Mouse (Mus musculus) T-cell, adult 2 months (primary cell): ENCODE results near the gene Esyt1.
"Not testable (repeated sequence)": the region's sequence is repeated elsewhere in the genome, so short reads cannot be mapped to it uniquely, and the experiment has no call there.

Source experiments
- DNase-seq: peaks from one replicate; pipeline ENCODE4 v3.0.0; 2022; ENCODE audit warnings: low spot score

Gene Esyt1

GRCm38 (mm10) chr10:128504641-128505370 is 20.9 kb downstream of the Esyt1 start:
- DNase-seq: peak; percentile 73

DNA sequence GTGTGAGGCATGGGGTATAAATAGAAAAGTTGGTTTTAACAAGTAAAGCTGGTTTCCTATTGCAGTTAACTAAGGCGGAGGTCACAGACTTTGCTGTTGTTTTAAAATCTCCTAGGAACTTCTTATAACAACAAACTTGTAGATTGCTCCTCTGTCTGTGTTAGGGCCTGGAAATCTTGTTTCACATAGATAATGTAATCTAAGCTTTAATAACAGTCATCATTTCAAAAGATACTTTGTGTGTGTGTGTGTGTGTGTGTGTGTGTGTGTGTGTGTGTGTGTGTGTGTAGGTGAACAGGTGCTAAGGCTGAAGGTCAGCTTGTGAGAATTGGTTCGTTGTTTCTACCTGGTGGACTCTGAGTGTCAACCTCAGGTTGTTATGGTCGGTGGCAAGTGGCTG is 21.7 kb downstream of the Esyt1 start:
- DNase-seq: no peak

DNA sequence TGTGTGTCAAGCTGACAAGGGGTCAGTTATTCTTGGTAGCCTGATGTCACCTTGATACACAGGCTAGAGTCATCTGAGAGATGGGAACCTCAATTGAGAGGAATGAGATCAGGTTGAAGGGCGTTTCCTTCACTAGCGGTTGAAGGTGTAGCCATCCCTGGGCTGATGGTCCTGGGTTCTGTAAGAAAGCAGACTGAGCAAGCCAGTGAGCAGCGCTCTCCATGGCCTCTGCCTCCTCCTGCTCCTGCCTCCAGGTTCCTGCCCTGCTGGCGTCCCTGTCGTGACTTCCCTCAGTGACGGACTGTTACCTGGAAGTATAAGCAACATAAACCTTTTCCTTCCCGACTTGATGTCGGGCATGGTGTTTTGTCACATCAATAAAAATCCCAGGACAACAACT is 22.1 kb downstream of the Esyt1 start:
- DNase-seq: no peak

DNA sequence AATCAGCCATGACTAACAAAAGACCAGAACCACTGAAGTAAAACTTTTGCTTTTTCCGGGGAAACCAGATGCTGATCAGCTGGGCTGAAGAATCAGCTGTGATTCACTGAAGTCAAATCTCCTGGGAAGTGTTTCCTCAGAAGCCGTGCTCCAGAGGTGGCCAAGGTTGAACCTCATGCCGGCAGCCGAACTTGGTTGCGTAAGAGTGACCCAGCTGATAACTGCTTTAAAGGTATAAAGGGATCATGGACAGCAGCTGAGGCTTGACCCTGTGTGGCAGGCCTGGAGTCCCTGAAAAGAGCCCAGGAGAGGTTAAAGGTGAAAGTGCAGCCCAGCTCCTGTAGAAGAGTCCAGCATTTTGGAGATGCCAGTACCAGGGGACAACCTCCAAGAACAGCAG is 23.3 kb downstream of the Esyt1 start:
- no peak for DNase-seq

DNA sequence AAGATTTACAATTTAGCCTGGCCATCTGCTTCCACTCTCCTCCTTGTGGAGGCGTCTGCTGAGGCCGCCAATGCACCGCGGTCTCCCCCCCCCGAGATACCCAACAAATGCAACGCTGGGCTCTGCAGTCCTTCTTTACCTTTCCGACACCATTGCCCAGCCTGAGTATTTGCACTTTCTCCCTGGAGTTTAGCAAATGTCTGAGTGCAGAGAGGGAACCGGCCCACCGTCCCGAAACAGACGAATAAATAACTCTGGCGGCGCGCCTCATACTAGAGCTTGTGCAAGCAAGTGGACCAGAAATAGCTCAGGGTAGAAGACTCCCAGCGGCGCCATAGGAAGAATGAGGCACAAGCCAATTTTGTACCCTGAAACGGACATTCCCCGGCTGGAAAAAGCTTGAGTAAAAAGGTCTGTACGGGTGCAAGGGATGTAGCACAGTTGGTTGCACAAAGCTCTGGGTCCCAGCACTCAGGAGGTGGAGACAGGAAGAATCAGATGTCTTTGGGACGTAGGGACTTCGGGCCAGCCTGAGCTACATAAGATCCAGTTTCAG is 26.5 kb downstream of the Esyt1 start:
- DNase-seq: peak; percentile 28

- DNase-seq: peak; percentile 97
Observed at GRCm38 (mm10) chr10:128498590-128498989, 27.1 kb downstream of the Esyt1 start, which contains the start of gene Myl6b. TSS of gene Myl6b (minus strand) at chr10:128498685.

- DNase-seq: no peak
Observed at GRCm38 (mm10) chr10:128497134-128497737, 28.4 kb downstream of the Esyt1 start.

- DNase-seq: no peak
Observed at GRCm38 (mm10) chr10:128496509-128497077, 29.1 kb downstream of the Esyt1 start.

DNA sequence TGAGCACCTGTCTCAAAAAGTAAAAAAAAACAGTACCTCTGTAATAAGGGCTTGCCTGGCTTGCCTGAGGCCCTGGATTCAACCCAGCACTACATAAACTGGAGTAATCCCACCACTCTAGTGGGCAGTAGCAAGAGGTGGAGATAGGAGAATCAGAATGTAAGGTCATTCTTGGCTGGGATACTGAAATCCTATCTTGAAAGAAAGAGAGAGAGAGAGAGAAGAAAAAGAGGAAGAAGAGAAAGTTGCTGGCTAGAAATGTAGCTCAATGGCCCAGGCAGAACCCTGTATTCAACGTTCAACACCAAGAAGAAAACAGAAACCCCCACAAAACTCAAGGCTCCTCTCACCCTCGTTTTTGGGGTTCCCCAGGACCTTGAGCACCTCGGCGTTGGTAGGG is 29.8 kb downstream of the Esyt1 start:
- no peak for DNase-seq

DNA sequence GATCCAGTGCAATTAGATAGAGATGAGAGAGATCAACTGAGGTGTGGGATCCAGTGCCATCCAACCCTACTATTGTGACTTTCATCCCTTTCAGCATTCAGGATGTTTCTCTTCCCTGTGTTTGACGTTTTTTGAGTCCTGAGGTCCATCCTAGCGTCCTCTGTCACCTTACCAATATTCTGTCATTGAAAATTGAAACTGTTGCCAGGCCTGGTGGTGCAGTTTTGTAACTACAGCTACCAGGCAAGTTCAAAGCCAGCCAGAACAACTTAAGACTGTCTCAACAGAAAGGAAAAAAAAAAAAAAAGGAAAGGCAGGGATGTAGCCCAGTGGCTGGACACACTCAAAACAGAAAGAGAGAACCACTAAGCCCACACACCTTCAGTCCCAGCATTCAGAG is 30.4 kb downstream of the Esyt1 start:
- no peak for DNase-seq

- no peak for DNase-seq
Observed at GRCm38 (mm10) chr10:128494667-128495245, 30.9 kb downstream of the Esyt1 start.

- peak; percentile 97 for DNase-seq
Observed at GRCm38 (mm10) chr10:128493695-128494666, 31.7 kb downstream of the Esyt1 start, which contains the start of gene Myl6. TSS of gene Myl6 (minus strand) at chr10:128494145.

- no peak for DNase-seq
Observed at GRCm38 (mm10) chr10:128493319-128493694, 32.4 kb downstream of the Esyt1 start.

DNA sequence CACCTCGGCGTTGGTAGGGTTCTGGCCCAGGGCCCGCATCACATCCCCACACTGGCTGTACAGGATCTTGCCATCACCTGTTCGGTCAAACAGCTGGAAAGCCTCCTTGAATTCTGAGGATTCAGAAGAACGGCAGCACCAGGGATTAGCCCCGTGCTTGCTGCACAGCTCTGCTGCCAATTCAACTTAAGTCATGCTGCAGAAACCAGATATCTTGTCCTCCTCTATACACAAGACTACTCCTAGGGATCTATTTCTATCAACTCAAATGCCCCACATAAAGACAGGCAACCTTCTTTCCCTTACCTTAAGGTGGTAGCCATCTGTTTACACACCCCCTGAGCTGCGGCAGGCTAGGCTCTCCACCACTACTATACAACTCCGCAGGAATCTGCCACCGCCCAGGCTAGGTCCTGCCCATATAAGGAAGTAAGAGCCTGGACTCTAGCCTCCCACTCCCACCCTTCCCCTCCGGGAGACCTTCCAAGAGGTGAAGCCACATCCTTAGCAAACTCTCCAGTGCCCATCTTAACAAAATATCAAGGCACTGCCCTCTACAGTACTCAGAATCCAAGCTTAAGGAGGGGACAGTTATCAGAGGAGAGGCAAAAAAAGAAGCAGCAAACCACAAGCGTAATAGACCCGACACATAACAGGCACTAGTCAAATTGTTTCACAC is 32.9 kb downstream of the Esyt1 start:
- DNase-seq: peak; percentile 35

GRCm38 (mm10) chr10:128492051-128492450 is 33.6 kb downstream of the Esyt1 start:
- DNase-seq: not testable (repeated sequence)

DNA sequence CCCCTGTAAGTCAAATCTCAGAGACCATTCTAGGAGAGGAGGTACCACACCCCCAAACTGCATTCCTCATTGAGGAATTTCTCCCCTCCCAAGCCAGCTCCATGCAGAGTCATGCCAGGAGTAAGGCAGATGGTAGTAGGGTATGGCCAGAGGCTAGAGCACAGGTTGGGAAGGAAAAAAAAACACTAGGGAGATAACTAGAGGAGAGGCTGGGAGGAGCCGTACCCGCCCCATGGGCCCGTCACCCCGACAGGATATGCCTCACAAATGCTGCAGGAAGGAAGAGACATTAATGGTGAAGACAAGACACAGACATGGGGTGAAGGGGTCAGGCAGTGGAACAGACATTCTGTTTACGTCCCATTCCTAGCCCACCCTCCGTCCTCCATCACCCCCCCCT is 34.2 kb downstream of the Esyt1 start:
- DNase-seq: no peak

- DNase-seq: no peak
Observed at GRCm38 (mm10) chr10:128490912-128491311, 34.8 kb downstream of the Esyt1 start.

GRCm38 (mm10) chr10:128490232-128490631 is 35.4 kb downstream of the Esyt1 start:
- DNase-seq: no peak

GRCm38 (mm10) chr10:128489785-128490184 is 35.9 kb downstream of the Esyt1 start:
- DNase-seq: no peak

DNA sequence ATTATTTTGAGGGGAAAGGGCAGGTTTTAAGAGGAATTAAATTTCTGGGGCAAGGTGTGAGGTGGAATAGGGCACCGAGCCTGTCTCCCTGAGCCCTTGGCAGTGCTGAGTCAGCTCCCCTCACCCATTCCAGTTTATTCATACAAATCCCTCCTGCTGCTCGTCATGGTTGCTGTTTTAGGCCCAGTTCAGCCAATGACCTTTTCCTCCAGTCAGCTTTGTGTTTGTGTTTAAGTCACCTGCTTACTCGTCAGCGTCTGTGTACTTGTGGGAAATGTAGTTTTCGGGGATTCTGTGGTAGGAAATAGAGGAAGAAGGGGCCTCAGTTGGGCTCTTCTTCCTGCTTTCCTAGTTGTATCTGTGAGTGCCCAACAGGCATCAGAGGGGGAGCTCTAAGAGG is 36.3 kb downstream of the Esyt1 start:
- no peak for DNase-seq

- no peak for DNase-seq
Observed at GRCm38 (mm10) chr10:128488776-128489175, 36.9 kb downstream of the Esyt1 start.
